Mouse (Mus musculus) brain, embryonic 14.5 days (tissue): ENCODE results near the gene Mapkapk2. TPM values are rescaled to one million over a fixed set of nuclear protein-coding genes. Genes with fewer than 3 reads are reported as not detected.

Experiments
- DNase-seq: peaks from one replicate; pipeline ENCODE4 v3.0.0-alpha.2; 2011; ENCODE audit warnings: low read depth
- CTCF ChIP-seq: fragments of 200-500 bp; IDR thresholded peaks from 2 replicates; pipeline ENCODE4 v1.5.1; 2012; ENCODE audit warnings: inconsistent platforms, mild to moderate bottlenecking, moderate library complexity, borderline replicate concordance; ENCODE audit not compliant: insufficient read depth, insufficient read length; ENCODE audit errors: extremely low read depth
- POLR2A ChIP-seq: fragments of 200-500 bp; IDR thresholded peaks from 2 replicates; pipeline ENCODE4 v1.6.1; 2012; ENCODE audit warnings: mild to moderate bottlenecking, inconsistent platforms, borderline replicate concordance; ENCODE audit not compliant: poor library complexity, insufficient read depth, insufficient read length, severe bottlenecking; ENCODE audit errors: extremely low read depth
- polyA plus RNA-seq: library from polyadenylated mRNA; depleted of rRNA; stranded (reverse); fragments of >200 nt; gene quantifications from 2 replicates; pipeline ENCODE4 v1.2.3, GENCODE M21; 2012

Gene Mapkapk2
- polyA plus RNA-seq, 1 experiment, result 50.5 TPM

GRCm38 (mm10) chr1:131059411-131059810 lies 38.2 kb downstream of the Mapkapk2 start:
- no peak for DNase-seq
- TF ChIP-seq CTCF (no peak), POLR2A (no peak)

- no peak for DNase-seq
- TF ChIP-seq CTCF (no peak), POLR2A (no peak)
Observed at GRCm38 (mm10) chr1:131058431-131058830, 39.2 kb downstream of the Mapkapk2 start.

- no peak for DNase-seq
- no peak for TF ChIP-seq CTCF
- no peak for TF ChIP-seq POLR2A
Observed at GRCm38 (mm10) chr1:131054251-131054650, 43.4 kb downstream of the Mapkapk2 start.

- no peak for DNase-seq
- no peak for TF ChIP-seq POLR2A
- TF ChIP-seq CTCF, result no peak
Observed at GRCm38 (mm10) chr1:131053656-131054055, 44.0 kb downstream of the Mapkapk2 start.

GRCm38 (mm10) chr1:131053239-131053638 lies 44.4 kb downstream of the Mapkapk2 start:
- DNase-seq, result peak; percentile 95
- TF ChIP-seq POLR2A (no peak), CTCF (peak; percentile 77; the same call in 1 of the 2 replicates)

GRCm38 (mm10) chr1:131051073-131051472 lies 46.6 kb downstream of the Mapkapk2 start:
- no peak for DNase-seq
- TF ChIP-seq CTCF (no peak), POLR2A (no peak)

GRCm38 (mm10) chr1:131050617-131051016 lies 47.0 kb downstream of the Mapkapk2 start:
- DNase-seq, result no peak
- no peak for TF ChIP-seq POLR2A
- no peak for TF ChIP-seq CTCF

- DNase-seq, result no peak
- TF ChIP-seq POLR2A (no peak), CTCF (no peak)
Observed at GRCm38 (mm10) chr1:131050011-131050410, 47.6 kb downstream of the Mapkapk2 start.

GRCm38 (mm10) chr1:131049361-131049806 lies 48.2 kb downstream of the Mapkapk2 start:
- no peak for DNase-seq
- TF ChIP-seq CTCF (no peak), POLR2A (no peak)

GRCm38 (mm10) chr1:131048946-131049345 lies 48.7 kb downstream of the Mapkapk2 start:
- no peak for DNase-seq
- TF ChIP-seq CTCF (no peak), POLR2A (no peak)

- DNase-seq, result no peak
- TF ChIP-seq CTCF (no peak), POLR2A (no peak)
Observed at GRCm38 (mm10) chr1:131048121-131048863, 49.3 kb downstream of the Mapkapk2 start.

GRCm38 (mm10) chr1:131046607-131047006 lies 51.0 kb downstream of the Mapkapk2 start:
- DNase-seq, result no peak
- no peak for TF ChIP-seq POLR2A
- no peak for TF ChIP-seq CTCF

- no peak for DNase-seq
Observed at GRCm38 (mm10) chr1:131045723-131046355, 51.8 kb downstream of the Mapkapk2 start.

GRCm38 (mm10) chr1:131043636-131044035 lies 54.0 kb downstream of the Mapkapk2 start:
- DNase-seq, result no peak
- TF ChIP-seq CTCF (no peak), POLR2A (no peak)

More at GRCm38 (mm10) chr1:131045723-131046355, 51.8 kb downstream of the Mapkapk2 start:
- TF ChIP-seq POLR2A (no peak), CTCF (no peak)

- DNase-seq, result no peak
- TF ChIP-seq CTCF, result no peak
- TF ChIP-seq POLR2A, result no peak
Observed at GRCm38 (mm10) chr1:131042721-131043120, 54.9 kb downstream of the Mapkapk2 start.

- DNase-seq, result no peak
- TF ChIP-seq POLR2A, result no peak
- TF ChIP-seq CTCF, result no peak
Observed at GRCm38 (mm10) chr1:131042263-131042662, 55.4 kb downstream of the Mapkapk2 start.
